32 mouse cellular contexts compared by ENCODE assay signal in genomic region chr11:5835057-5835456, GRCm38 (mm10). TPM values are rescaled to one million over a fixed set of nuclear protein-coding genes. Genes with fewer than 3 reads are reported as not detected.
DNase-seq lines count a peak whose midpoint lies in the region; ATAC-seq and TF ChIP-seq lines count a peak whose summit lies in the region.
"Had no signal": no experiment of that assay in that cellular context is flagged by ENCODE, and none has a peak within 500 bp of the region (broad histone marks: within the 10 kb centered on the region; RNA-seq: fewer than 3 reads in every experiment).

No protein-coding gene starts in this region.

- no peak for DNase-seq in frontal cortex, postnatal 10 days (ENCODE audit: low spot score in 2 of 2)
- peak; percentile 23 for DNase-seq in right cerebral cortex, adult 18-20 months
- DNase-seq in right cerebral cortex, postnatal 25 days: no peak
- DNase-seq in Muller cell, postnatal 12 days (ENCODE audit: inconsistent ontology term): peak; percentile 79
- no peak for DNase-seq in yolk sac, embryonic 10.5 days (ENCODE audit: low spot score)
- DNase-seq in adrenal gland, adult 18-20 months (ENCODE audit: low spot score in 2 of 2): no peak
- DNase-seq: adrenal gland, postnatal 25 days; cerebellum, adult 9-10 months; cerebellum, postnatal 36 days; embryo, embryonic 11 days; gastrocnemius, postnatal 36 days; heart, adult 18-20 months; kidney, adult 18-20 months; lung, adult 18-20 months; lung, postnatal 14 days; midbrain, embryonic 14.5 days; retina, postnatal 1 day; spleen, adult 18-20 months had no signal

- peak; percentile 38; the same call in 1 of the 2 replicates for ATAC-seq in frontal cortex, adult (ENCODE audit: low TSS enrichment)
- ATAC-seq: forebrain, embryonic 16.5 days; hindbrain, embryonic 16.5 days; liver, embryonic 12.5 days had no signal

- H3ac ChIP-seq in myocyte (ENCODE audit: control insufficient read depth, insufficient read length): no peak overlapping the region

- peak overlapping the region; percentile 26 for H3K4me2 ChIP-seq in myocyte (ENCODE audit: low read depth)
- H3K4me2 ChIP-seq: embryonic facial prominence, embryonic 12.5 days; heart, embryonic 12.5 days; kidney, embryonic 15.5 days; limb, embryonic 13.5 days; liver, embryonic 12.5 days; neural tube, embryonic 15.5 days had no signal

- no peaks in the 10 kb centered on the region for H3K36me3 ChIP-seq in myocyte (ENCODE audit: control insufficient read depth, insufficient read depth)

- no peaks in the 10 kb centered on the region for H3K79me2 ChIP-seq in myocyte (ENCODE audit: control insufficient read depth, insufficient read depth)

- no peak for TF ChIP-seq POLR2A in myocyte (IDR thresholded peaks at IDR 0.05; ENCODE audit: insufficient read length, low read depth)

- H3K4me3 ChIP-seq in myocyte: no peak overlapping the region
- H3K4me3 ChIP-seq: embryonic facial prominence, embryonic 12.5 days; forebrain, embryonic 10.5 days; heart, embryonic 12.5 days; kidney, embryonic 15.5 days; limb, embryonic 13.5 days; liver, embryonic 12.5 days; neural tube, embryonic 15.5 days had no signal

- no peaks in the 10 kb centered on the region for H3K27me3 ChIP-seq in myocyte (ENCODE audit: control insufficient read depth, insufficient read depth, insufficient read length)
- H3K27me3 ChIP-seq: embryonic facial prominence, embryonic 12.5 days; heart, embryonic 12.5 days; kidney, embryonic 15.5 days; limb, embryonic 13.5 days; liver, embryonic 12.5 days; neural tube, embryonic 15.5 days had no signal

TF ChIP-seq in myocyte, 11 proteins besides CTCF, POLR2A, EP300 and RAD21:
- TF ChIP-seq MYOD1 (IDR thresholded peaks at IDR 0.05; ENCODE audit: control insufficient read depth in 1 of 3, insufficient read length in 2 of 3, low read depth in 2 of 3) (no peak), TCF12 (IDR thresholded peaks at IDR 0.05; ENCODE audit: insufficient read depth, poor library complexity, severe bottlenecking) (no peak), MYOG (IDR thresholded peaks at IDR 0.05; ENCODE audit: control insufficient read depth in 1 of 3, insufficient read depth in 1 of 3, insufficient read length in 2 of 3, low read depth in 2 of 3) (no peak)

RNA-seq across cellular contexts. Expression of gene Polm, which starts 2.8 kb away (rescaled TPM):
- polyA plus RNA-seq in myocyte (2012; fragmentation: generic; extraction: Trizol): 4.3 TPM
- total RNA-seq in adrenal gland, adult 18-20 months (2021): 1 to 10 TPM; 4.9 to 5.3 TPM

RNA-seq across cellular contexts. Expression of gene Aebp1, which starts 26.7 kb away (rescaled TPM):
- polyA plus RNA-seq in myocyte (2012; fragmentation: generic; extraction: Trizol): 103 TPM
- 100 to 1,000 TPM; 245 to 387 TPM for total RNA-seq in adrenal gland, adult 18-20 months (2021)
- total RNA-seq: G1E; monocyte, adult 5-6 weeks had no signal
- polyA plus RNA-seq: G1E had no signal

RNA-seq across cellular contexts. Expression of gene Pgam2, which starts 31.5 kb away (rescaled TPM):
- polyA plus RNA-seq in myocyte (2012; fragmentation: generic; extraction: Trizol): 349 TPM
- 1 to 10 TPM in 1 of 2 experiments, not detected in 1; 1.1 TPM for total RNA-seq in adrenal gland, adult 18-20 months (2021)
- total RNA-seq: adrenal gland, postnatal 25 days; hematopoietic stem cell, adult 5-6 weeks had no signal

RNA-seq across cellular contexts. Expression of gene Pold2, which starts 43.0 kb away (rescaled TPM):
- polyA plus RNA-seq in myocyte (2012; fragmentation: generic; extraction: Trizol): 101 TPM
- total RNA-seq in adrenal gland, adult 18-20 months (2021): 10 to 100 TPM; 34.1 to 44.6 TPM

RNA-seq across cellular contexts. Expression of gene Dbnl, which starts 46.8 kb away (rescaled TPM):
- polyA plus RNA-seq in myocyte (2012; fragmentation: generic; extraction: Trizol): 71.0 TPM
- 10 to 100 TPM; 50.1 to 65.1 TPM for total RNA-seq in adrenal gland, adult 18-20 months (2021)

Comparison
In these comparisons a context has a peak if more than half of its experiments do, and no peak if none do; other contexts are left out.
1. DNase-seq: peak in right cerebral cortex, adult 18-20 months (single experiment) and Muller cell, postnatal 12 days (single experiment); none in frontal cortex, postnatal 10 days (0 of 2), right cerebral cortex, postnatal 25 days (single experiment), yolk sac, embryonic 10.5 days (single experiment) and adrenal gland, adult 18-20 months (0 of 2).